Mouse (Mus musculus): ENCODE results near the gene Vopp1.

Gene Vopp1

DNA sequence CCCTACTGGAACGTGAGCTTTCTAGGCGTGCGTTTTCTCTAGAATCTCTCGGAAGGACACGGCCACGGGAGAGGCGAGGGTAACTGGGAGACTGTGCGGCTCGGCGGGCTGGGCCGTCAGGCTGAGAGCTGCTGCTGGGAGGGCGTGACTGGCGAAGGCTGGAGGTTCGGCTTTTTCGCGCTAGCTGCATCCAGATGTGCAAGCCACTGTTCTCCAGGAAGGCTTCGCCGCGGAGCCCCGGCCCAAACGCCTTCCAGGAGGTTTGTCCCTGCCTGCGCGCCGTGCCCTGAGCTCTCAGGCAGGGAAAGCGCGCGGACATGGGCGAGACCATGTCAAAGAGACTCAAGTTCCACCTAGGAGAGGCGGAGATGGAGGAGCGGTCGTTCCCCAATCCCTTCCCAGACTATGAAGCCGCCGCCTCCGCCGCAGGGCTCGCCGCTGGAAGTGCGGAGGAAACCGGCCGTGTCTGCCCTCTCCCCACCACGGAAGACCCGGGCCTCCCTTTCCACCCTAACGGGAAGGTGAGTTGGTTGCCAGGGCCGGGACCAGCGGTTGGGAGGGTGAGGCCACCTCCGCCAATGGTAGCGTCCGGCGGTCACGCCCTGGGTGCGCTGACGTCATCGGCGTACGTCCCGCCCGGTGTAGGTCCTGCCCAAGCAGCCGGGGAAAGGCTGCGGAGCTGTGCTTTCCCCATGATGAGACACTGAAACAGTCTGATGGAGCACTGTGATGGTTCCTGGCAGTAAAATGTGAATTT is 122.0 kb downstream of the Vopp1 start:
- peak; percentile 43 for DNase-seq (ENCODE audit: extremely low read depth, low read depth, low spot score)

DNA sequence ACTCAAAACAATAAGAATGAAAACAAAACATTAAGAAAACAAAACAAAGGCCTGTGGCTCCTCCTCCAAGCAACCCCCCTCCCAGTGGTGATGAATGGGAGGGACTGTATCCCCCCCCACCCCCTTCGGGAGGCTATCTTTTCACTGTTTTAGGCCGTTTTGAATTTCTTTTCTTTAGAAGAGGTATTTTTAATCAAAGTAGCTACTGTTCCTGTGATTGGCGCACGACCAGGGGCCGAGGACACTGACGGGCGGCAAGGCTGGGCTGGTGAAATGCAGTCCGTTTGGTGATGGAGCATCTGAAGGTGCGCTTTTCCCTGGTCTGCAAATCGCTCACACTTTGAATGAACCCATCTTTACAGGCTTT is 122.6 kb downstream of the Vopp1 start, which contains the start of gene Lancl2:
TSS of gene Lancl2 (plus strand) at position 165 of the 367 bp plus-strand sequence.
- DNase-seq (ENCODE audit: extremely low read depth, low read depth, low spot score), result no peak

DNA sequence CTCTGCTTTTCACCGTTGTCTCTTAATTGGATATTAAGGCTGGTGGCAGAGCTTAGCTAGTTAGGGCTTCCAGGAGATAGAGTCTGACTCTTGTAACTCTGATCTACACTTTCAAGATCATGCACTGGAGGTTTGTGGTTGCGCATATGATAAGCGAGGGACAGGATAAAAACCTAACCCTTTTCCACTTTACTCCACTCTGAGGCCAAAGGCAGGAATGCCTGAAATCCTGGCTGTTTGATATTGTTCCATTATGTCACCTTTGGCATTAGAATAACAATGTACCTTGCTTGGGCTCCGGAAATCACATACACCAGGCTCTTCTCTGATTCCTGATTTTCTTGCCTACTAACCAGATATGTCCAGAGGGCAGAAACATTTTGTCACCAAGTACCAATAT is 123.3 kb downstream of the Vopp1 start:
- no peak for DNase-seq (ENCODE audit: extremely low read depth, low read depth, low spot score)

DNA sequence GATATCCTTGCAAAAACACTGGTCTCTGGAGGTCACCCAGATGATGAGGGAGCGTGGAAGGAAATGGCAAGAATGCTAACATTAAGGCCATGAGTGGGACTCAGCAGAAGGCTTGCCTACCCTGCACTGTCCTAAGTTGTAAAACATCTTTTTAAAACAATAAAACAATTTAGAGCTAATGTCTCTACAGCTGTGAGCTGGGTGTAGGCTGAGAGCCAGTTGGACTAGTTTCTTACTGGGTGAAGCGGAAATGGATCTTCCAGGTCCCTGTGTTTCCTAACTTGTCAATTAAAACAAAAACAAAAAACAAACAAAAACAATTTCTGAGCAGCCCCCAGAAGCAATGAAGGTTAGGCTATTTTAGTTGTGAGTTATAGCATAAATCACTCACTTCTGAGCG is 131.8 kb downstream of the Vopp1 start:
- no peak for DNase-seq (ENCODE audit: extremely low read depth, low read depth, low spot score)

DNA sequence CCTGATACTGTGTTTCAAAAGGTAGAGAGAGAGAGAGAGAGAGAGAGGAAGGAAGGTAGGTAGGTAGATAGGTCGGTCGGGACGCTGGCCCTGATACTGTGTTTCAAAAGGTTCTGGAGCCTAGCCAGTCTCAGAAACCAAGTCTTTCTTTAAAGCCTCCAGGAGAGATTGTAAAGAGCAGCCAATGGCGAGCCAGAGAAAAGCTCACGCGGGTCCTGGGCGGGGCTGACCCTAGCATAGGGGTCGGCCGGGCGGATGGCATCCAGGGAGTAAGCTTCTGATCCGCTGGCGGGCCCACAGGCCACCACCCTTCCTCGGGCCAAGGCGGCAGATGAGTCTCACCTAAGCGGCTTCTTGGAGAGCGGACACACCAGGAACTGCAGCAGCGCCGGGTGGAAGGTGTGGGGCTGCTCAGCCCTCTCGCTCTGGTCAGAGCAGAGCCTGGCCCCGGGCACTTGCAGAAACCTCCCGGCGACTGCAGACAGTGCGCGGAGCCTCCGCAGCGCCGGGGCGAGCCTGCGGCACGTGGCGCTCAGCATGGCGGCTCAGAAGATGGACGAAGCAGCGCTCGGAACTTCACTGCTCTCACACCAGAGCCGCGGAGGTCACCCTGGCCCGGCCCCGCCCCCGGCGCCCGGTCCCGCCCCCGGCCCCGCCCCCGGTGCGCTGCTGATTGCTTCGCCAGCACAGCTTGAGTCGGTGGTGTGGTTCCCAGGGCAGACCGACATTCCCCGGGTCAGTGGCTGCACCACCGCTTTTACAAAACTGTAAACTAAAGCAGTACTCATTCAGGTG is 133.3 kb downstream of the Vopp1 start, which contains the start of gene Pyurf:
TSS of gene Pyurf (minus strand) at position 612 of the 795 bp plus-strand sequence.
- DNase-seq (ENCODE audit: extremely low read depth, low read depth, low spot score), result peak; percentile 65

DNA sequence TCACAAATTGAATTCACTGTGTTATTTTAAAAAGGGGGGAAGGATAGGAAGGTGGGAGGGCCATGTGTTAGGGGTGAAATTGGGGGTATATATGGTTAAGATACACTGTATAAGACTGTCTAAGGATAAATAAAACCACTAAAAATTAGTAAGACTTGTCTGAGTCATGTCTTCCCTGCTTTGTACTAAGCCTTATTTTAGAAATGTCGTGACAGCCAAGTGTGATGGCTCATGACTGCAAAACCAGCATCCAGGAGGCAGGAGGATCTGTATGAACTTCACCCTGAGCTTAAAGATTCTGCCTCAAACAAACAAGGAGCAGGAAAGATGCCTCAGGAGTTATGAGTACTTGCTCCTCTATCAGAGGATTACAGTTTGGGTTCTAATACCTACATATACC is 140.8 kb downstream of the Vopp1 start:
- DNase-seq (ENCODE audit: extremely low read depth, low read depth, low spot score), result no peak

Measured in fat pad, adult 2 months (tissue).